Mouse (Mus musculus) left cerebral cortex, postnatal 4 days (tissue): ENCODE measurements around the gene Cacul1. TPM values are rescaled to one million over a fixed set of nuclear protein-coding genes. Genes with fewer than 3 reads are reported as not detected.
"Not testable (repeated sequence)": the region's sequence is repeated elsewhere in the genome, so short reads cannot be mapped to it uniquely, and the experiment has no call there.

Source experiments
- DNase-seq: peaks from one replicate; pipeline ENCODE4 v3.0.0-alpha.2; 2022
- intact Hi-C: fragments of 180-260 bp; cut with DNase I; formaldehyde crosslinking; loops from one replicate; pipeline ENCODE4 v1.15.1; 2025
- total RNA-seq, 2 experiments: library from RNA; stranded (reverse); gene quantifications; 2 replicates each; pipeline ENCODE4 v1.2.3; 2021

Cacul1 gene
- total RNA-seq, result 10 to 100 TPM; 44.1 to 49.1 TPM

DNA sequence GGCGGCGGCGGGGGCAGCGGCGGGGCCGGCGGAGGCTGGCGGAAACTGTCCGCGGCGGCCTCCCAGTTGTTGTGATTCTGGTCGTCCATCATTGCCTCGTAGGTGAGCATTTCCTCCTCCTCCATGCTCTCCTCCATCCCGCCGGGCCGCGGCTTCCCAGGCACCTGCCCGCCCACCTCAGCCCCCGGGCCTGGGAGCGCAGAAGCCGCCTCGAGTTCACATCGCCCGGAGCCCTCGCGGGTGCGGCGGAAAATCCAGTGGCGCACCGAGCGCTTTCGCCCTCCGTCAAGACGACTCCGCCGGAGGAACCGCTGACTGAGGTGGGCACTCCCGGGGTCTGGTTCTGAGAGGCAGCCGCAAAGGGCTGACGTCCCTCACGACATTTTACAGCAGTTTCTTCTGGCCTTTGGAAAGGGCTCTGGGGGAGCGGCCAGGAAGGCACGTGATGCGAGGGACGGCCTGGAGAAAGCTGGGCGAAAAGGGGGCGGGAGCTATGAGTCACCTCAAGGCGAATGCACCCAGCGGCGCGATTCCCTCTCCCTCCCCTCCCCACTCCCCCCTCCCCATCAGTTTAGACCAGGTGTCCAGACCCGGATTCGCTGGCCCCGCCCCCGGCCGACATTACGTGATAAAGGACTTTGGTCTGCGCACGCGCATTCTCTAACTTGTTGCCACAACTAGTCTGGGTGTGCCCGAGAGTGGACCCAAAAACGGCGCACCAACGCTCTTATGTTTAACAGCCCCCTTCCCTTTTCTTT lies at the start of gene Cacul1:
Gene Cacul1, minus strand, starts transcription at position 444 of the 758 bp plus-strand sequence.
- peak; percentile 98 for DNase-seq
- intact Hi-C loops, result no loop called here

- intact Hi-C loops, result no loop called here
- no peak for DNase-seq
Observed at GRCm38 (mm10) chr19:60619420-60619819, 38.6 kb upstream of the Cacul1 start.

DNA sequence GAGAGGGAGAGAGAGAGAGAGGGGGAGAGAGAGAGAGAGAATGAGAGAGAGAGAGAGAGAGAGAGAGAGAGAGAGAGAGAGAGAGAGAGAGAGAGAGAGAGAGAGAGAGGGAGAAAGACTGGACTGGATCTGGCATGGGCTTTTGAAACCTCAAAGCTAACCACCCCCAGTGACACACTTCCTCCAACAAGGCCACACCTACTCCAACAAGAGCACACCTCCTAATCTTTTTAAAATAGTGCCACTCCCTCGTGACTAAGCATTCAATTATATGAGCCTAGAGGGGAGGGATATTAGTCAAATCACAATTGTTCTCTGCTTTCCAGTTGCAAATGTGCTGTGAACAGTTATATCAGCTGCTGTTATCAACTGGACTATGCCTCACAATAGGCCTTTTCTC lies 36.2 kb upstream of the Cacul1 start:
- DNase-seq, result no peak
- intact Hi-C loops, result no loop called here

- intact Hi-C loops, result no loop called here
- DNase-seq, result peak; percentile 96
Observed at GRCm38 (mm10) chr19:60615470-60616200, 34.8 kb upstream of the Cacul1 start.

GRCm38 (mm10) chr19:60611525-60612215 lies 30.8 kb upstream of the Cacul1 start:
- DNase-seq, result peak; percentile 44
- intact Hi-C loops, result no loop called here

GRCm38 (mm10) chr19:60608766-60609165 lies 27.9 kb upstream of the Cacul1 start:
- intact Hi-C loops, result no loop called here

GRCm38 (mm10) chr19:60603586-60603985 lies 22.8 kb upstream of the Cacul1 start:
- DNase-seq, result peak; percentile 66

More at GRCm38 (mm10) chr19:60608766-60609165, 27.9 kb upstream of the Cacul1 start:
- DNase-seq, result no peak

GRCm38 (mm10) chr19:60602066-60602465 lies 21.2 kb upstream of the Cacul1 start:
- DNase-seq, intact Hi-C loops: not testable (repeated sequence)

More at GRCm38 (mm10) chr19:60603586-60603985, 22.8 kb upstream of the Cacul1 start:
- intact Hi-C loops, result no loop called here

DNA sequence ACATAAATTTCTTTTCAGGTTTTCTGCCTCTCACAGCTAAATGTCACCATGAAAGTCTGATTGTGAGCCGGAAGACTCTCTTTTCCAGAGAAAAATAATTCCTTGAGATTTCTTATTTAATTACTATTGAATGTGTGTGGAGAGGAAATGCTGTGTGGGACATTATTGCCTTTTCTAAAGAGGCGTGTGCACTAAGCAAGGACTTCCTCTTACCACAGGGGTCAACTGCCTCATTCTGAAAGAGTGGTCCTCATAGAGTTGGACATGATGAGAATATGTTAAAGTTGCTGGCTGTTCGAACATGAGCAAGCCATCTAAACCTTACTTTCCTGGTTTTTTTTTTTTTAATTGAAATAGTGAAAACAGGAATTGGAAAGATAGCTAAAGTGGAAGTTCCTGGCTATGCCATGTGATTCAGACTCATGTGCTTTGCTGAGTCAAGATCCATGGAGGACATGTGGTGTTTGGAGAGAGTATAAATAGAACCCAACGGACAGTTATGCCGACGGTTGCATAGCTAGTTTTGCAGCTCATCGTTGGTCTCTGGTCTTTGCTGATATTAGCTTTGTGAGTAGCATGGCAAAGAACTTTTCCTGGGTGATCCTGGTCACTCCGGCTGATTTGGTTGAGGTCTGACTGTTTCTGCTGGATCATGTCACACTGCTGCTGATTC lies 17.3 kb upstream of the Cacul1 start:
- DNase-seq, result no peak
- intact Hi-C loops, result no loop called here

GRCm38 (mm10) chr19:60589646-60590045 lies 8.8 kb upstream of the Cacul1 start:
- intact Hi-C loops, result no loop called here
- DNase-seq, result no peak

DNA sequence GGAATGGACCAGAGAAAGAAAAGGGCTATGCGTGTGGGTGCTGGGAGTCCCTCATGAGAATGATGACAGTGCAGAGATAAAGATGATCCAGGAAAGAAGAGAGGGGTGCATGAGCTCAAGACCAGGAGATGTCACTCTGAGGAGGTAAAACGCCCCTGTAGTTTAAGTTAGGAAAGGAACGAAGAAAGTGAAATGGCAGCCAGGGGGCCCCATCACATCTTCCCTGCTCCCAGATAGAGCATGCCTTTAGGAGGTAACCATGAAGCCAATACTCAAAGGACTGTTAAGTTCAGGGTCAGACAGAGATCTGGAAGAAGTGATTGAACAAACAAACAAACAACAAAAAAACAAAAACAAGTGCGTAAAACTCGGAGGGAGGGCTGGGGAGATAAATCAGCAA lies 5.8 kb upstream of the Cacul1 start:
- intact Hi-C loops, result no loop called here
- no peak for DNase-seq

DNA sequence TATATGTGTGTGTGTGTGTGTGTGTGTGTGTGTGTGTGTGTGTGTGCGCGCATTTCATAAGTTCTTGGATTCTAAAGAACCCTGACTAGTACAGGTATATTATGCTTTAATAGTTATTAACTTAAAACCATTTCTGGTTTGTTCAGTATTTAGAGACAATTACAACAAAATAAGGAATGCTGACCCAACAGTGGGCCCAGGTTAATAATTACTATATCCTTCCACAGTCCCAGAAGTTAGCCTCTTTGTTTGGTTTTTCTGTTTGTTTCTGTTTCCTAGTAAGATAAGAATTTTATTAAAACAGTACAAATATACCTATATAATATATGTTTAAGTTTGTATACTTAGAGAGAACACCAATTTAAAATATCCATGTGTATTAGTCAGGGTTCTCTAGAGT lies 2.4 kb upstream of the Cacul1 start:
- intact Hi-C loops, result no loop called here
- DNase-seq, result no peak

DNA sequence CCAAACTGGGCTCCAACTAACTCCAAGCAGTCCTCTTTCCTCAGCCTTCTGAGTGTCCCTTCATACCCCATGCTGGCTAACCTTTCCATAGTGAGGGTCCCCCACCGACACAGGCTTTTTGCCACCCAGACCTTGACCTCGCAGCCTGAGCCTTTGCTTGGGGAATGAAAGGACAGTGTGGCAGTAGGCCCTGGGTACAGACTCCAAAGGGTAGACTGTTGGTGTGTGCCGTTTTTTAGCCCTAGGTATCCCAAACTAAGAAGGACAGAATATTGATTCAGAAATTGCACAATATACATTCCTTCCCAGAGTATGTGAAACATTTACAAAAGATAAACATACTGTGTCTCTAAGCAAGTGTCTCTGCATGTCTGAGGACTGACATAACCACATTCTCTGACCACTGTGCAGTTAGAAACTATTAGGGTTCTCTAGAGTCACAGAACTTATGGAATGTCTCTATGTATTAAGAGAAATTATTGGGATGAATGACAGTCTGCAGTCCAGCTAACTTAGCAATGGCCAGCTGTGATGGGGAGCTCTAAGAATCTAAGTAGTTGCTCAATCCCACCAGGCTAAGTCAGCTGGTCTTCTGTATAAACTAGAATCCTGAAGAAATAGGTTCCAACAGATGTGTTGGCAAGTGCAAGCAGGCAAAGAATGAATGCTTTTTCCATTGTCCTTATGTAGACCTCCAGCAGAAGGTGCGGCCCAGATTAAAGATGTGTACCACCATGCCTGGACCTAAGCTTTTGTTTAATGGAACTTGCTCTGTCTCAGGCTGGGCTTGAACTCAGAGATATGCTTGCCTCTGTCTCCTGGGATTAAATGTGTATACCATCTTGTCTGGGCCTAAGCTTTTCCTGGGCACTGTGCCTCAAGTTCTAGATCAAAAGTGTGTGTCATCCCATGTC lies 809 bp upstream of the Cacul1 start:
- intact Hi-C loops, result no loop called here
- no peak for DNase-seq

- DNase-seq, result peak; percentile 50
- intact Hi-C loops, result loop anchor here (10.0 kb wide), 1 partner anchor 175 kb away; the partner anchor contains the start of gene Nanos1
Observed at GRCm38 (mm10) chr19:60579771-60580581, 849 bp downstream of the Cacul1 start.

DNA sequence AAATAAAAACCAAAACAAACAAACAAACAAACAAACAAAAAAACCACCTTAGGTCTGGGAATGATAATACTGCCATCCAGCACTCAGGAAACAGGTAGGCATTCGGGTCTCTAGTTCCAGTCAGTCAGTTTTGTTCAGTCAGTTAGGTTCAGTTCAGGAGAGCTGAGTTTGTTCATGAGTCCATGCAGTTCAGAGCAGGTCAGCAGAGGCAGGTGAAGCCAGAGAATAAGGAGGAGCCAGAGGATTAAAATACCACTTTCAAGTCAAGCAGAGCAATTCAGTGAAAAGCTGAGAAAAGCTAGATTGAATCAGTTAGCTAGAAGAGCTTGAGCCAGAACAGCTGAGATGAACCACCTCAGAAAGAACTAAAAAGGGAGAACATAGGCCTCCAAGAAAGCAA lies 4.1 kb downstream of the Cacul1 start:
- no peak for DNase-seq
- intact Hi-C loops, result loop anchor here (10.0 kb wide), 1 partner anchor 178 kb away; the partner anchor contains the start of gene Nanos1

- intact Hi-C loops, result no loop called here
Observed at GRCm38 (mm10) chr19:60560497-60560896, 20.3 kb downstream of the Cacul1 start.

GRCm38 (mm10) chr19:60554866-60555438 lies 25.9 kb downstream of the Cacul1 start:
- no peak for DNase-seq
- intact Hi-C loops, result loop anchor here (10.0 kb wide), 1 partner anchor 120 kb away; no protein-coding TSS in a partner anchor

More at GRCm38 (mm10) chr19:60560497-60560896, 20.3 kb downstream of the Cacul1 start:
- DNase-seq, result no peak

- peak; percentile 59 for DNase-seq
- intact Hi-C loops, result loop anchor here (10.0 kb wide), 1 partner anchor 119 kb away; no protein-coding TSS in a partner anchor
Observed at GRCm38 (mm10) chr19:60553501-60553900, 27.3 kb downstream of the Cacul1 start.
